Mouse (Mus musculus) heart, adult 2 months (tissue): ENCODE measurements around the gene Dnal1.

ENCODE experiments used
- CTCF ChIP-seq: fragments of 200-600 bp; IDR thresholded peaks from 2 replicates; pipeline ENCODE4 v1.8.1; 2022; ENCODE audit warnings: antibody characterized with exemption, mild to moderate bottlenecking, moderate library complexity
- EP300 ChIP-seq: fragments of 200-500 bp; IDR thresholded peaks from 2 replicates; pipeline ENCODE4 v1.6.1; 2011; ENCODE audit warnings: low read depth, low read length, control low read depth; ENCODE audit not compliant: insufficient read depth
- POLR2A ChIP-seq: fragments of 200-500 bp; IDR thresholded peaks from 2 replicates; pipeline ENCODE4 v1.6.1; 2011; ENCODE audit warnings: mild to moderate bottlenecking, low read depth, low read length, control low read depth; ENCODE audit not compliant: insufficient read depth

DNA sequence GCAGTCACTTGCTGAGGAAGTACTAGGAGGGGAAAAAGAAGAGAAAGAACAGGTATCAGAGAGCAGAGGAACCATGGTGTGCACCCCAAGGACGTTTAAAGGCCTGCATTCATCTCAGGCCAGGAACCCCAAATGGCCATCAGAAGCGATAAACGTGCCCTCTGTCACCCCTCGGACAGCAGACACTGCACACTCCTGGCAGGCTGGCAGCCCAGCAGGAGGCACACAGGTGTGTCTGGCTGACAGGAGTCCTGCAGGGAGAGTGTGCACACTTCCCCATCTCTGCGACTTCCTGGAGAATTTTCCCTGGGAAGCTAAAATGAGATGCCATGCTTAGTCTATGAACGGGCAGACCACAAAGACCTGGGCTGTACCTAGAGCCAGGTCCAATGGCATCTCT lies 39.2 kb downstream of the Dnal1 start:
- no peak for TF ChIP-seq POLR2A
- no peak for TF ChIP-seq CTCF
- no peak for TF ChIP-seq EP300
